ENCODE assay signal across 10 mouse cellular contexts in the genomic region with DNA sequence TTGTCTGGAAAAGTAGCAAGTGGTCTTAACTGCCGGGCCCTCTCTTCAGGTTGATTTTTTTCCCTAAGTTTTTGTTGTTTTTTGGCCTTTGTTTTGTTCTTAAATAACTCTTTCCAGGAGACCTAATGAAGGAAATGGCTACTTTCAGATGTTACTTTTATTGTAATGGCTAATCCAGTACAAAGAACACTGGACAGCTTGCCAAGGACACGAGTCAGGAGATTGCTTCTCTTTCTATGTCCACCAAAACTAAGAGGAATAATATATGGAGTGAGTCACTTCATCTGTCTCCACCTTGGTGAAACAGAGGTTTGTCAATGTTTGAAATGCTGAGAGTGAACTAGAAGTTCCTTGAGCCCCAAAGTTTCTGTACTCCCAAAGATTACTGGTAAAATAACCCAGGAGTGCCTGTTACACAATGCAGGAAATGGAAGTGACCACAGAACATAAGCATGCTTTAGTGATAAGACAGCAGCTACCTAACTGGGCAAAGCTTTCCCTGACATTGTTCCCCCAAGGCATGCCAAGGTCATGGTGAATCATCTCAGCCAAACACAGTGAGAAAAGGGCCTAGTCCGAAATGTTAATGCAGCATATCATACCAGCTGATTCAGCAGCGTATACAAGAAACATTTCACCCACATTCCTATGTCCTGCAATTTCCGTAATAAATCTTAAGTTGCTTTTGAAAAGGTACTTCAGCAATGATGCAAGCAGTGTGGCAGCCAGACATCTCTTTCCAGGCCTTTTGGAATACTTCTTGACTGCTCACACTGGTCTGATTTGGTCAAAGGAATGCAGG.
DNase-seq lines count a peak whose midpoint lies in the region; ATAC-seq and TF ChIP-seq lines count a peak whose summit lies in the region.
"Had no signal": no experiment of that assay in that cellular context is flagged by ENCODE, and none has a peak within 500 bp of the region (broad histone marks: within the 10 kb centered on the region; RNA-seq: fewer than 3 reads in every experiment).

No protein-coding gene starts in this region.

- peaks cover 50% of the 10 kb centered on the region for H3K4me1 ChIP-seq in embryonic facial prominence, embryonic 13.5 days
- H3K4me1 ChIP-seq in embryonic facial prominence, embryonic 10.5 days: peaks cover 45% of the 10 kb centered on the region
- peaks cover 34% of the 10 kb centered on the region for H3K4me1 ChIP-seq in embryonic fibroblast, embryonic 13.5 days (ENCODE audit: control insufficient read depth, insufficient read depth, low read length)
- peaks cover 26% of the 10 kb centered on the region for H3K4me1 ChIP-seq in intestine, embryonic 16.5 days (ENCODE audit: control insufficient read depth, insufficient read depth, low read length)

- H3K36me3 ChIP-seq in embryonic facial prominence, embryonic 13.5 days: no peaks in the 10 kb centered on the region
- 0 out of 2 replicates have a peak, but pooled peaks cover 6% of the 10 kb centered on the region for H3K36me3 ChIP-seq in embryonic facial prominence, embryonic 10.5 days (replicated peaks)
- no peaks in the 10 kb centered on the region for H3K36me3 ChIP-seq in intestine, embryonic 16.5 days (ENCODE audit: control insufficient read depth, insufficient read depth, low read length)
- H3K36me3 ChIP-seq: embryonic facial prominence, embryonic 12.5 days had no signal

- no peak for TF ChIP-seq POLR2A in embryonic fibroblast, embryonic 13.5 days (IDR thresholded peaks at IDR 0.05; ENCODE audit: low read depth, low read length)

- no peaks in the 10 kb centered on the region for H3K27me3 ChIP-seq in embryonic facial prominence, embryonic 13.5 days
- H3K27me3 ChIP-seq in embryonic facial prominence, embryonic 10.5 days (replicated peaks; ENCODE audit: low read depth, poor library complexity, severe bottlenecking): no peaks in the 10 kb centered on the region
- no peaks in the 10 kb centered on the region for H3K27me3 ChIP-seq in intestine, embryonic 16.5 days (replicated peaks; ENCODE audit: control insufficient read depth, insufficient read depth, low read length)
- H3K27me3 ChIP-seq: embryonic facial prominence, embryonic 12.5 days had no signal

- H3K27ac ChIP-seq in embryonic facial prominence, embryonic 13.5 days: 0 out of 2 replicates have a peak overlapping the region, but pooled peaks have one; percentile 12
- no peak overlapping the region for H3K27ac ChIP-seq in embryonic facial prominence, embryonic 10.5 days (replicated peaks)
- H3K27ac ChIP-seq in embryonic fibroblast, embryonic 13.5 days (ENCODE audit: insufficient read depth, low read length): peak overlapping the region; percentile 92
- peak overlapping the region; percentile 30; the same call in 1 of the 2 replicates for H3K27ac ChIP-seq in intestine, embryonic 16.5 days (ENCODE audit: low read length)
- H3K27ac ChIP-seq: embryonic facial prominence, embryonic 12.5 days had no signal

- no peak for ATAC-seq in embryonic facial prominence, embryonic 13.5 days (ENCODE audit: insufficient number of reproducible peaks, insufficient read depth, low FRiP score, low TSS enrichment, low read depth)
- peak; percentile 84 for ATAC-seq in intestine, embryonic 16.5 days
- ATAC-seq: midbrain, embryonic 16.5 days had no signal

- no peaks in the 10 kb centered on the region for H3K9me3 ChIP-seq in embryonic facial prominence, embryonic 13.5 days
- no peaks in the 10 kb centered on the region for H3K9me3 ChIP-seq in embryonic facial prominence, embryonic 10.5 days
- H3K9me3 ChIP-seq in intestine, embryonic 16.5 days (ENCODE audit: control insufficient read depth, low read length): no peaks in the 10 kb centered on the region
- H3K9me3 ChIP-seq: embryonic facial prominence, embryonic 12.5 days had no signal

- TF ChIP-seq CTCF in embryonic fibroblast, embryonic 13.5 days (IDR thresholded peaks at IDR 0.05; ENCODE audit: borderline replicate concordance, insufficient read depth, low read length): no peak

- no peak for DNase-seq in embryonic facial prominence, embryonic 10.5 days (ENCODE audit: low spot score)
- DNase-seq in lung, postnatal 4 days: peak; percentile 39 to 40
- no peak for DNase-seq in frontal cortex, postnatal 10 days (ENCODE audit: low spot score in 2 of 2)
- DNase-seq in right cerebral cortex, postnatal 4 days: no peak
- DNase-seq in left cerebral cortex, postnatal 25 days (ENCODE audit: low spot score in 2 of 2): no peak

- intact Hi-C loops in left cerebral cortex, postnatal 25 days (cut with DNase I): no loop called here

- no peak overlapping the region for H3K4me2 ChIP-seq in embryonic facial prominence, embryonic 13.5 days
- no peak overlapping the region for H3K4me2 ChIP-seq in intestine, embryonic 16.5 days (ENCODE audit: low read depth, low read length)
- H3K4me2 ChIP-seq: embryonic facial prominence, embryonic 12.5 days had no signal

- no peak overlapping the region for H3K4me3 ChIP-seq in embryonic facial prominence, embryonic 13.5 days
- H3K4me3 ChIP-seq in embryonic facial prominence, embryonic 10.5 days: no peak overlapping the region
- no peak overlapping the region for H3K4me3 ChIP-seq in embryonic fibroblast, embryonic 13.5 days (ENCODE audit: insufficient read depth, low read length)
- no peak overlapping the region for H3K4me3 ChIP-seq in intestine, embryonic 16.5 days (ENCODE audit: low read length)
- H3K4me3 ChIP-seq: embryonic facial prominence, embryonic 12.5 days had no signal

- H3K9ac ChIP-seq in embryonic facial prominence, embryonic 13.5 days: no peak overlapping the region
- no peak overlapping the region for H3K9ac ChIP-seq in intestine, embryonic 16.5 days (ENCODE audit: low read depth, low read length)
- H3K9ac ChIP-seq: embryonic facial prominence, embryonic 12.5 days had no signal

- 60% methylated on average over 5 of the region's 5 CpGs for WGBS in embryonic facial prominence, embryonic 13.5 days
- 85% methylated on average over 5 of the region's 5 CpGs for WGBS in embryonic facial prominence, embryonic 10.5 days
- WGBS in intestine, embryonic 16.5 days: 51% methylated on average over 5 of the region's 5 CpGs

Comparison
In these comparisons a context has a peak if more than half of its experiments do, and no peak if none do; other contexts are left out.
1. DNase-seq: peak in lung, postnatal 4 days (2 of 2); none in embryonic facial prominence, embryonic 10.5 days (single experiment), frontal cortex, postnatal 10 days (0 of 2), right cerebral cortex, postnatal 4 days (single experiment) and left cerebral cortex, postnatal 25 days (0 of 2).